Mouse (Mus musculus): ENCODE results near the gene Nr1i3.

Gene Nr1i3

GRCm38 (mm10) chr1:171195046-171195822, 18.5 kb upstream of the Nr1i3 start:
- DNase-seq (ENCODE audit: low spot score) = no peak

GRCm38 (mm10) chr1:171195887-171196397, 17.8 kb upstream of the Nr1i3 start, which contains the start of gene Pcp4l1:
TSS of gene Pcp4l1 (minus strand) at chr1:171196268.
- peak; percentile 24 for DNase-seq (ENCODE audit: low spot score)

GRCm38 (mm10) chr1:171199532-171199931, 14.2 kb upstream of the Nr1i3 start:
- DNase-seq (ENCODE audit: low spot score) = no peak

GRCm38 (mm10) chr1:171200769-171201168, 13.0 kb upstream of the Nr1i3 start:
- DNase-seq (ENCODE audit: low spot score) = no peak

DNA sequence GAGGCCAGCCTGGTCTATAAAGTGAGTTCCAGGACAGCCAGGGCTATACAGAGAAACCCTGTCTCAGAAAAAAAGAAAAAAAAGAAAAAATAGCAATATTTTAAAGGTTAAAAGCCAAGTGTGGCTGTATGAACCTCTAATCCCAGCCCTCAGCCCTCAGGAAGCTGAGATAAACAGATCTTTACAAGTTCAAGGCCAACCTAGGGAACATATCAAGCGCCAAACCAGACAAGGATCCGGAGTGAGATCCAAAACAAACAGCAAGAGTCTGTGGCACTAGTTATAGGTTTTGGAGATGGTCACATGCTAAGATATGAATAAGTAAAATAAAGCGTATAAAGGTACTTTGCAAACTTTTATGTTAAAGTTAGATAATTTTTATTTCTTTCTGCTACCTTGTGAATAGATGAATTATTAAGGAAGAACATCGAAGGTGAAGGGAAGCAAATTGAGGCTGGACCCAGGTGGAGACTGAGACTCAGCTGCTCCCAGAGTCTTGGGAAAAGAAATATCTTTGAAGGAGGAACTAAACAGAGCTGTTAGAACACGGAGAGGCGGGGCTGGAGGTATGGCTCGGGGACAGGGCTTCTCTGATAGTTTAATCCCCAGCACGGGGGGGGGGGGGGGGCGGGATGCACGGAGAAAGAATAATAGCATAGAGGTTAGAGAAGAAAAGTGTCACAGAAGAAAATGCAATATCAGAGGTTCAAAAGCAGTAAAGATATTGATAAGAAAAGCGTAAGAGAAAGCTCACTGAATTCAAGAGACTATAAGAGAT, 10.1 kb upstream of the Nr1i3 start:
- DNase-seq (ENCODE audit: low spot score) = no peak

- no peak for DNase-seq (ENCODE audit: low spot score)
Observed at GRCm38 (mm10) chr1:171204249-171204644, 9.5 kb upstream of the Nr1i3 start.

DNA sequence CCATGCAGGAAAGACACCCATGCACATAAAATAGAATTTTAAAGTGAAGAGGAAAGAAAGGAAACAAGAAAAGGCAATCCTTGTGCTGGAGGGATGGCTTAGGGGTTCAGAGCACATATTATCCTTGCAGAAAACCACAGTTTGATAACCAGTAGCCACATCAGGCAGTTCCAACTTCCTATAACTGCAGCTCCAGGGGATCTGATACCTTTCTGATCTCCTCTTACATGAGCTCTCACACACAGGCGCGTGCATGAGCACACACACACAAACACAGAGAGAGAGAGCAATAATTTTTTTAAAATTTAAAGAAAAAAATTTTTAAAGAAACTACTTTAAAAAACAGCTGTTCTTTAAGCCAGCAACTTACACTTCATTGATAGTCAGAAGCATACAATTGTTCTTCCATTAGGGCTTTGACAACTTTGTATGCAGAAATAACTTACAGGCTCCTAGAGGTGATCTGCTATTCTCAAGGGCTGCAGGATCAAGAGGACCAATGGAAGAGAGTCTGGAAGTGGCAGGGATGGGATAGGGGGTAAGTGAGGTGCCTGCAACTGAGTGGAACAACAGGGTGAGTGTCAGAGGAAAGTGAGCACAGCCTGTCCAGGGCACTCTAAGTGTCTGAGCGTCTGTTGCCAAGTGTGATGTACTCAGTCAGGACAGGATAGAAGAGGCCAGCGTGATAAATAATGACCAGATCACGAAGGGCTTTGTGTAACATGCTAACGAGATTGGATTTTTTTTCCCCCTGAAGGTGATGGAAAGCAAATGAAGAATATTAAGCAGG, 7.9 kb upstream of the Nr1i3 start:
- no peak for DNase-seq (ENCODE audit: low spot score)

DNA sequence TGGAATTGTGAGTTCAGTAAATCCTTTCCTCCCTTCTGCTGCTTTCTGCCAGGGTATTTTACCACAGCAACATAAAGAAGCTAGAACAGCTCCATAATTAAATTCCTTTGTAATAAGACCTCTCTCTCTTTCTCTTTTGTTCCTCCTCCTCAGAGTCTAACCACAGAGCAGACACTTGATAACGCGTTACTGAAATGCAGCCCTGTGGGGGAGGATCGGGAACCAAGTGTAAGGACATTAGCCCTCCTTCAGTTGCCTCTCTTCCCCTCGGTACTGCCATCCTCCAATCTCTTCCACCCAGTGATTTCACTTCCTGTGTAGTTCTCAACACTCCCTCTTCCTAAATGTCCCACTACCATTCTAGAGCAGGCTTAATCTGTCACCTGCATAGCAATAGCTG, 4.4 kb upstream of the Nr1i3 start:
- DNase-seq (ENCODE audit: low spot score) = no peak

DNA sequence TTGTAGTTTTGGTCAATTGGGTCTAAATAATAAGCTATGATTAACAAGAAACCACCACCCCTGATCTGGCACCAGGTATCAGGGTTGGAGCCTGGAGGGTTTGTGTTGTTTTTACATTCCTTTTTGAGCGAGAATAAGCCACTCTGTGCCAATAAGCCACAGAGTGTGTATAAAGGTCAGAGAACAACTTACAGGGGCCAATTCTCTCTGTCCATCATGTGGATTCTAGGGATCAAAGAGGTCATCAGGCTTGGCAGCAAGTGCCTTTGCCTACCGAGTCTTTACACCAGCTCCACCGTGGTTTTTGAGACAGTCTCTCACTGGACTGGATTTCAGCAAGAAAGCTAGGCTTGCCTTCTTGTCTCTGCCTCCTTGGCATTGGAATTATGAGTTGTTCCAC, 916 bp upstream of the Nr1i3 start:
- DNase-seq (ENCODE audit: low spot score) = no peak

DNA sequence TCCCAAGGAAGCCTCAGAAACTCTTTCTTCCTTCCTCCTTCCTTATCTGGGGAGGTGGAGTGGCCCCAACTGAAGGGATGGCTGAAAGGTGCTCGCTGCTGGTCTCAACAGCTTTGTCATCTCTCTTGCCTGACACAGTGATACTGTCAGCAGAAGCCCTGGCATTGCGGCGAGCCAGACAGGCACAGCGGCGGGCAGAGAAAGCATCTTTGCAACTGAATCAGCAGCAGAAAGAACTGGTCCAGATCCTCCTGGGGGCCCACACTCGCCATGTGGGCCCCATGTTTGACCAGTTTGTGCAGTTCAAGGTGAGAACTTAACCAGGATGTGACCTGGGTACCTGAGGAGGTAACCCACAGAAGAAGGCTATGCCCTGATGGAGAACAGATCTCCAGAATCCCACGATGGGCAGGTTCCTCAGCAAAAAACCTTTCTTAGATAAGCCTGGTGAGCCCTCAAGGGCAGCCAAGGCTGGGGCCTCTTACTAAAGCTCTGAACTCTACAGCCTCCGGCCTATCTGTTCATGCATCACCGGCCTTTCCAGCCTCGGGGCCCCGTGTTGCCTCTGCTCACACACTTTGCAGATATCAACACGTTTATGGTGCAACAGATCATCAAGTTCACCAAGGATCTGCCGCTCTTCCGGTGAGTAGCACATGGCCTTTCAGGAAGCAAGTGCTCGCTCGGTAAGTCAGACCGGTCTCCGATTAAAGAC, 2.6 kb downstream of the Nr1i3 start:
- no peak for DNase-seq (ENCODE audit: low spot score)

DNA sequence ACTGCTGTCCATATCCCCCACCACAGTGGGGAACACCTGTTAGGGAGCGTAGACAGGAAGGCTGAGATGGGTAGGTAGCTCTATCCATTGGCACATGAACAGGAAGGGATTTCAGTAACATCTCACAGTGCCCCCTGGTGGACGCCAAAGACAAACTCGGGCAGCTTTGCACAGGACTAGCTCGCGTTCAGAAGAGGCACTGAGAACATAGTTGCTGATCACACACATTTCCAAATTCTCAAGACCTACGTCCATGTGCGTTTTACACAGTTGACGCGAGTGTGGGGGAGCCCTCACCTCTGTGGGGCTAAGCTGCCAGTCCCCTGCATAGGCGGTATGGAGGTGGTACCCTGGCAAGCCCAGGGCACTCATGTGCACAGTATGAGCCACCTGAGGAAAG, 7.1 kb downstream of the Nr1i3 start:
- peak; percentile 45 for DNase-seq (ENCODE audit: low spot score)

DNA sequence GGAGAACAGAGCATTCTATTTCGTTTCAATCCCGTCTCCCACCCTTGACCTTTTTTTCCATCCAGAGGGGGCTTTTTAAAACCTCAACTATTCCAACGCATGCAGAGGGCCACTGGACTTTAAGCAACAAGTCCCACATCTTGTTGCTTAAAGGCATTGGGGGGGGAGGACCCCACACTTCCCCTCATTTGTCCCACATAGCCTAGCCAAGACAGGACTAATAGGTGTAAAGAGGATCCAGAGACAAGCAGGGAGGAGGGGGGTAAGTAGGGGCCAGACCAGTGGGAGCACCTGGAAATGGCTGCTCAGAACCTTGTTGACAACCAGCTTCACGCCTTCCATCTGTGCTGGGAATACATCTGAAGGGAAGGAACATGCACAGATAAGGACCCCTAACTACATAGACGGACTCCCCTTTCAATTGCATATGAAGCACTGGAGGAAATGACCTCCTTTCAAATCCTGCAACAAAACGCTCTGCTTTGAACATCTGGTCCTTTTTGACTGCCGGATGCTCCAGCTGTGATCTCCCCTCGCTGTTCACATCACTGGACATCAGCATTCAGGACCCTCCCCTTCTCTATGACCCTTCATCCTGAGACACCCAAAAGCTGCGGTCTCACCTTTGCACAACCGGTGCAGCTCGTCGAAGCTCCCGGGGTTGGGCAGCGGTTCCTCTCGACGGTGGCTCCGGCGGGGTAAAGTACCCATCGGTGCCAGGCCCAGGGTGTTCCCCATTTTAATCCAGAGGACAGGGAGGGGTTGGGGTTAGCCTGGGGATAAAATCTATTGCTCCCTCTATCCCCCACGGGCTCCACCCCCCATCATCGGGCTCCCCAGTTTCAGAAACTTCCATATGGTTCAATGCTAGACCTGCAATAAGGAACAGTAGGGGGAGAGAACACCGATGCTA, 7.8 kb downstream of the Nr1i3 start:
- DNase-seq (ENCODE audit: low spot score) = no peak

GRCm38 (mm10) chr1:171222238-171223155, 8.7 kb downstream of the Nr1i3 start, which contains the start of gene Tomm40l:
TSS of gene Tomm40l (minus strand) at chr1:171222514.
- DNase-seq (ENCODE audit: low spot score) = peak; percentile 40

GRCm38 (mm10) chr1:171223168-171223567, 9.4 kb downstream of the Nr1i3 start:
- DNase-seq (ENCODE audit: low spot score) = no peak

DNA sequence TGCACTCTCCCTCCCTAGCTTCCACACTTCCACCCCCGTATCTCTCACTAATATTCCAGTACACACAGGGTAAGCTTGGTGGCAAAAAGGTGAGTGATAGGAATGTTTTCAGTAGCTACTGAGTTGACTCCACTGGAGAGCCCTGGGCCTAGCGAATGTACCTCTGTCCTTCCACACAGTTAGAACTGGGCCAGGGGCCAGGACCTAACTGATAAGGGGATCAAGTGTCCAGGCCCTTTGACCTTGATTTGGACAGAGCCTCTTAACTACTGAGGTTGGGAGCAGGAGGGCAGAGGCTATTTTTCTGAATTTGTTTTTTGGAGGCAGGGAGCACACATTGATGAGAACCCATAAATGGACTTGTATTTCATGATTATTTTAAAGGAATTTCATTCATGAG, 10.0 kb downstream of the Nr1i3 start:
- no peak for DNase-seq (ENCODE audit: low spot score)

DNA sequence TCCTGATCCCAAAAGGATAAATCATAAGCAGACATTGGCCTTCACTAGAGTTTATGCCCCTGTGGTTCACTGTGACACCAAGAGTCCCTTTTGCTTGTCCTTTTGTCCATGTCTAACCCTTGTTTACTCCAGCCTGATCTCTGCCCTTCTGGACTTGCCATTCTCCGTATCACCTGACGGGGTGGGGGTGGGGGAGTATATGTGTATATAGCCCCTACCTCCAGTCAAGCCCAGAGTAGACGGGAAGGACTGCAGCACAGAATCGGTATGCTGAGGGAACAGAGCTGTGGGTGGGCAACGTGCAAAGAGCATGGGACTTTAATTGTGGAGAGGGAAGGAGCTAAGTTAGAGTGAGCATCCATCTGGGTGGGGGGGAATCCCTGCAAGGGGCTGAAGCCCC, 11.1 kb downstream of the Nr1i3 start, which contains the start of gene Apoa2:
Apoa2 (plus strand) TSS at position 198 of the 400 bp plus-strand sequence.
- no peak for DNase-seq (ENCODE audit: low spot score)

GRCm38 (mm10) chr1:171226780-171227179, 13.0 kb downstream of the Nr1i3 start:
- DNase-seq (ENCODE audit: low spot score) = no peak

- no peak for DNase-seq (ENCODE audit: low spot score)
Observed at GRCm38 (mm10) chr1:171227879-171228278, 14.1 kb downstream of the Nr1i3 start.

GRCm38 (mm10) chr1:171229750-171230149, 16.0 kb downstream of the Nr1i3 start:
- DNase-seq (ENCODE audit: low spot score) = no peak
